Mouse (Mus musculus) liver, postnatal 0 days (tissue): ENCODE data around the gene Acaa1b.

Experiments
- CTCF ChIP-seq: sonication (generic); IDR thresholded peaks from 2 replicates; pipeline ENCODE4 v1.5.1; 2016; ENCODE audit warnings: antibody characterized with exemption, low read depth
- EP300 ChIP-seq: IDR thresholded peaks from 2 replicates; pipeline ENCODE4 v1.6.1; 2016; ENCODE audit warnings: antibody characterized with exemption, low read depth, mild to moderate bottlenecking

- TF ChIP-seq CTCF (no peak), EP300 (no peak)
Measured at GRCm38 (mm10) chr9:119201653-119202052, 44.8 kb upstream of the Acaa1b start.
